In genomic region chr6:35540377-35540776, GRCm38 (mm10) we compare ENCODE assay signal across 7 mouse cellular contexts.
DNase-seq lines count a peak whose midpoint lies in the region.

No protein-coding gene starts in this region.

- DNase-seq in cerebellum, postnatal 25 days: peak; percentile 4 to 6
- DNase-seq in cerebellum, adult 18-20 months: no peak
- peak; percentile 6 for DNase-seq in testis, postnatal 14 days (ENCODE audit: low spot score)
- no peak for DNase-seq in testis, postnatal 10 days (ENCODE audit: low spot score)
- DNase-seq in R1 (ENCODE audit: low read depth, low spot score): peak; percentile 7
- peak; percentile 22 for DNase-seq in naive thymus-derived CD4-positive, alpha-beta T cell, adult 2 months (ENCODE audit: low read depth)
- no peak for DNase-seq in spleen, adult 12 weeks (ENCODE audit: low spot score)

Comparison
In these comparisons a context has a peak if more than half of its experiments do, and no peak if none do; other contexts are left out.
1. DNase-seq: peak in cerebellum, postnatal 25 days (2 of 2), testis, postnatal 14 days (single experiment), R1 (single experiment) and naive thymus-derived CD4-positive, alpha-beta T cell, adult 2 months (single experiment); none in cerebellum, adult 18-20 months (0 of 2), testis, postnatal 10 days (single experiment) and spleen, adult 12 weeks (single experiment).